Mouse (Mus musculus): ENCODE measurements at regions not wholly inside any gene's neighbourhood (a gene's known extent, or its start where the extent isn't known, plus 50 kb on each side); places are given as distances from the start of the nearest gene placed in this dataset.
A peak's percentile ranks its signal among the peaks of the same experiment; 100 is the strongest.

- peak in 1 of 2 experiments; percentile 20 for DNase-seq
Measured at GRCm38 (mm10) chr9:63849564-63850315, 91.9 kb upstream of the Smad3 start.

- DNase-seq, result peak; percentile 65 to 77
Measured at GRCm38 (mm10) chr9:63843883-63844485, 86.2 kb upstream of the Smad3 start.

- no peak for DNase-seq
Measured at GRCm38 (mm10) chr9:63843431-63843830, 85.6 kb upstream of the Smad3 start.

- DNase-seq, result no peak
Measured at GRCm38 (mm10) chr9:63841102-63841501, 83.3 kb upstream of the Smad3 start.

- DNase-seq, result no peak
Measured at GRCm38 (mm10) chr9:63838996-63839772, 81.4 kb upstream of the Smad3 start.

- DNase-seq, result no peak
Measured at GRCm38 (mm10) chr9:63837552-63837951, 79.8 kb upstream of the Smad3 start.

GRCm38 (mm10) chr9:63836565-63837284 is 78.9 kb upstream of the Smad3 start:
- DNase-seq, result peak in 1 of 2 experiments; percentile 31

- no peak for DNase-seq
Measured at GRCm38 (mm10) chr9:63836036-63836435, 78.2 kb upstream of the Smad3 start.

GRCm38 (mm10) chr9:63834416-63834815 is 76.6 kb upstream of the Smad3 start:
- no peak for DNase-seq

- no peak for DNase-seq
Measured at GRCm38 (mm10) chr9:63818163-63818562, 60.4 kb upstream of the Smad3 start.

GRCm38 (mm10) chr9:63816540-63816939 is 58.7 kb upstream of the Smad3 start:
- DNase-seq, result peak in 1 of 2 experiments; percentile 29

- DNase-seq, result no peak
Measured at GRCm38 (mm10) chr9:63809901-63810587, 52.2 kb upstream of the Smad3 start.
